Mouse (Mus musculus) gastrocnemius, postnatal 14 days (tissue): ENCODE results near the gene Cd3d. TPM values are rescaled to one million over a fixed set of nuclear protein-coding genes. Genes with fewer than 3 reads are reported as not detected.

Experiments used
- DNase-seq: peaks from one replicate; pipeline ENCODE4 v3.0.0; 2021; ENCODE audit warnings: mixed read lengths
- intact Hi-C: fragments of 180-260 bp; cut with DNase I; formaldehyde crosslinking; loops from one replicate; pipeline ENCODE4 v1.15.1; 2025; ENCODE audit warnings: low total_unique reads
- total RNA-seq, 2 experiments: library from RNA; stranded (reverse); gene quantifications; 2 replicates each; pipeline ENCODE4 v1.2.3; 2021

Gene Cd3d
- total RNA-seq, 2 experiments from 2014 or later = 0.33 TPM; not detected in 1

GRCm38 (mm10) chr9:44986976-44987375, 5.4 kb downstream of the Cd3d start:
- no peak for DNase-seq
- intact Hi-C loops = no loop called here

DNA sequence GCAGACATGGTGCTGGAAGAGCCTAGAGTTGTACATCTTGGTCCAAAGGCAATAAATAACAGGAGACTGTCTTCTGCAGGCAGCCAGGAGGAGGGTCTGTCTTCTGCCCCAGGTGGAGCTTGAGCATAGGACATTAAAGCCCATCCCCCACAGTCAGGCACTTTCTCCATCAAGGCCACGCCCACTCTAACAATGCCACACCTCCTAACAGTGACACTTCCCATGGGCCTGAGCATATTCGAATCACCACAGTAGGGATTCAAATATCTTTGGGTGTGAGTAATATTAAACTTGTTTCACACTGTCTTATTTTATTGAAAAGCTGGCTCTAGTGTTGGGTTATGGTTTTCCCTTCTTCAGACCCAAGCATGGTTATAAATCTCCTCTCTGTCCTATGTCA, 10.2 kb downstream of the Cd3d start:
- DNase-seq = no peak
- intact Hi-C loops = no loop called here

GRCm38 (mm10) chr9:44992271-44992670, 10.7 kb downstream of the Cd3d start:
- intact Hi-C loops = no loop called here
- no peak for DNase-seq

- intact Hi-C loops = no loop called here
- DNase-seq = no peak
Measured at GRCm38 (mm10) chr9:44993268-44993667, 11.7 kb downstream of the Cd3d start.

GRCm38 (mm10) chr9:44994962-44995361, 13.4 kb downstream of the Cd3d start:
- no peak for DNase-seq
- intact Hi-C loops = no loop called here

- intact Hi-C loops = no loop called here
- no peak for DNase-seq
Measured at GRCm38 (mm10) chr9:44996590-44996989, 15.0 kb downstream of the Cd3d start.

GRCm38 (mm10) chr9:44998138-44998537, 16.6 kb downstream of the Cd3d start:
- DNase-seq = no peak
- intact Hi-C loops = no loop called here

DNA sequence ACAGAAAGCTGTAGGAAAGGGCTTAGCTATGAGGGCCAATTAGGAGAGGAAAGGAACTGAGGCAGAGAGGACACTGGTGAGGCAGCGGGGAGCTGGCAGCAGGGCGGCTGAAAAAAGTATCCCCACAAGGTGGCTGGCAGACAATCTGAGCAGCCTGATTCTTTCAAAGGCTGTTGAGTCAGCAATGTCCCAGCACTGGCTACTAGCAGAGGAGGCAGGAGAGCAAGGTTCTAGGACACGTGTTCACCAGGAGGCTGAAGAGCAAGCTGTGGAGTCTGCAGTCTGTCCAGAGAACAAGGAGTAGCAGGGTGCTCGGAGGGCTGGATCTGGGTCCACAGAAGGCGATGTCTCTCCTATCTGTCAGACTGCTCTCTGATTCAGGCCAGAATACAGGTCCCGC, 17.6 kb downstream of the Cd3d start:
- DNase-seq = no peak
- intact Hi-C loops = no loop called here

GRCm38 (mm10) chr9:44999776-45000175, 18.2 kb downstream of the Cd3d start:
- intact Hi-C loops = no loop called here

GRCm38 (mm10) chr9:45000249-45000648, 18.7 kb downstream of the Cd3d start:
- intact Hi-C loops = no loop called here
- no peak for DNase-seq

More at GRCm38 (mm10) chr9:44999776-45000175, 18.2 kb downstream of the Cd3d start:
- DNase-seq = no peak

GRCm38 (mm10) chr9:45007404-45007803, 25.8 kb downstream of the Cd3d start:
- intact Hi-C loops = no loop called here

GRCm38 (mm10) chr9:45008342-45008741, 26.8 kb downstream of the Cd3d start:
- intact Hi-C loops = no loop called here
- DNase-seq = no peak

More at GRCm38 (mm10) chr9:45007404-45007803, 25.8 kb downstream of the Cd3d start:
- no peak for DNase-seq

DNA sequence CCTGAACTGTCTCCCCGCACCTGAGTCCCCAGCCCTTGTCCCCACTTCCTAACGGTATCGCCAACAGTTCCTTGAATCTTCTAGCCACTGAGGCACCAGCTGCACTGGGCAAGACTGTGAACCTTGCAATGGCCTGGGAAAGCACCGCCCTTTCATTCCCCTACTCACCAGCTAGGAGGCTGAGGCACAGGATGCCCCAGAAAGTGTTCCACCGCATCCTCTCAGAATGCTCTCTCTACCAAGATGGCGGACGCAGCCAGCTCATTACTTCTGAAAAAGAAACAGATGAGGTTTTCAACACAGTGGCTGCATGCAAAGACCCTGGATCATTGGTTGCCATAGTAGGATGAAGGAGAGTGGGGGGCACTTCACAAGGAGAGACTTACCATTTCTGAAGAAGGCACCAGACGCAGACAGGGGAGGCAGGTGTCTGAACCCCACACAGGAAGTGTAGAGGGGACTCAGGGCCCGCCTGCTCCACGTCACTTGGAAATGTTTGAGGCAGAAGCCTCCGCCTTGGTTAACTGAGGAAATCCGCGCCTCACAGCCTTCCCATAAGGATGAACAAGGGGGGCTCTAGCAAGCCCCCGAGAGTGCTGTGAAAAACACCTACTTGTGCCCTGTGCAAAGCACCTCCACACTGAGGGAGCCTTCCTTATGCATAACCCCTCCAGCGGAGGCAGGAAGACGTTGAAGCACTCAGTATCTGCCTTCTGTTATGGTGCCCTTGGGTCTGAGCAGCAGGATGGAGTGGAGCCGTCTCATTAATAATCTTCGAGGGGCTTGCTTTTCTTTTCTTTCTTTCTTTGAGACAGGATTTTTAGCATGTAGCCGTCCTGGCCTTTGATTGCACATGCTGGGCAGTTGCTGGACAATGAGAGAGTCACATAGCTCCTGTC, 27.8 kb downstream of the Cd3d start, which contains the start of gene Cd3e:
Gene Cd3e, minus strand, starts transcription at position 448 of the 899 bp plus-strand sequence.
- DNase-seq = no peak
- intact Hi-C loops = no loop called here

- intact Hi-C loops = no loop called here
- no peak for DNase-seq
Measured at GRCm38 (mm10) chr9:45010461-45010860, 28.9 kb downstream of the Cd3d start.

- no peak for DNase-seq
- intact Hi-C loops = no loop called here
Measured at GRCm38 (mm10) chr9:45011291-45011690, 29.7 kb downstream of the Cd3d start.

DNA sequence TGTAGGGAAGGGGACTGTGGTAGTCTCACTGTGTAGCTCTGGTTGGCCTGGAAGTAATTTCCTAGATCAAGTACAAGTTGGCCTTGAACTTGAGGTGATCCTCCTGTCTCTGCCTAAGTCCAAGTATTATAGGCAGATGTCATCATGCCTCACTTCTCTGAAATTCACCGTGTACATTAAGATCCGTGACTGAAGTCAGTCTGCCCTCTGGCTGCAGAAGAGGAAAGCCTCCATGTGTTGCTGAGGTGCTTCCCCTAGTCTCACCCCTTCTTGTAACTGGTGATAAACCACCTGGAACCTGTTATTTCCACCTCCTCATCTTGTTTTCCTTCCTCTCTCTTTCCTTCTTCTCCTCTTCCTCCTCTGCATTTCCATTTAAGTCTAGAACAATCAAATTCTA, 33.3 kb downstream of the Cd3d start:
- intact Hi-C loops = no loop called here
- no peak for DNase-seq

- DNase-seq = no peak
- intact Hi-C loops = no loop called here
Measured at GRCm38 (mm10) chr9:45015841-45016240, 34.3 kb downstream of the Cd3d start.

DNA sequence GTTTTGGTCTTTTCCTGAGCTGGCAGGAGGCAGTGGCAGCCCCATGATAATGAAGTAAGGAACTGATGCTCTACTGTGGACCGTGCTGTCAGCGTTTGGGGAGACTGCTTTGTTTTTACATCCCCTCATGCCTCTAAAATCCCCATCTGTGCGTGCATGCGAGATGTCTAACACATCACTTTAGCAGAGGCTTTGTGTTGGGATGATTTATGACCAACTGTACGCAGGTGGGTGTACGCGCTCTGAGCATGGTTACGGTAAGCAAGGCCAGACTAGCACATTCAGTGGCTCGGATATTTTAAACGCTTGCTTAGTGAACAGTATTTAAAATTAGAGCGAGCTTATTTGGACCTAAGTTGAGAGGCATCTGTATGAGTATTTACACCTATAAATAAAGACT, 36.4 kb downstream of the Cd3d start:
- intact Hi-C loops = no loop called here
- DNase-seq = no peak

GRCm38 (mm10) chr9:45022800-45023199, 41.2 kb downstream of the Cd3d start:
- no peak for DNase-seq

GRCm38 (mm10) chr9:45023638-45024037, 42.1 kb downstream of the Cd3d start:
- intact Hi-C loops = loop anchor here (5.0 kb wide), 1 partner anchor 124 kb away; no protein-coding TSS in a partner anchor
- no peak for DNase-seq

More at GRCm38 (mm10) chr9:45022800-45023199, 41.2 kb downstream of the Cd3d start:
- intact Hi-C loops = loop anchor here (5.0 kb wide), 1 partner anchor 125 kb away; no protein-coding TSS in a partner anchor

DNA sequence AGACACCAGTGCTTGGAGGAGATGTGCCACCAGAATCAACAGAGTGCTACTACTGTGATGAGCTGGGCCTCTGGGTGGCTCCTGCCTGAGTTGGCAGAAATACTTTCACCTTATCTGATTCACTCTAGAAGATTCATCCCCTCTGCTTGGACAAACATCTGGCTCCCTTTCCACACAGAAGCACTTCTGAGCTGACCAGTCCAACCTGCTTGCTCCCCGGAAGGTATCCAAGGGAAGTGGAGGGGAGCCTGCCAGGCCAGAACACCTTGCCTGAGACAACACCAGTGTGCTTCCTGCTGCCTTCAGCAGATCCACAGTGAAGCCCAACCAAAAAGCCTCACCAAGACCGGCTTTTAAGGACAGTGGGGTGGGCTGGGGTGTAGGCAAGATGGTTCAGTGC, 42.6 kb downstream of the Cd3d start:
- intact Hi-C loops = loop anchor here (5.0 kb wide), 1 partner anchor 123 kb away; no protein-coding TSS in a partner anchor
- no peak for DNase-seq
